Mouse (Mus musculus) cerebellum, adult 2 months (tissue): ENCODE results near the gene Fn1. TPM values are rescaled to one million over a fixed set of nuclear protein-coding genes. Genes with fewer than 3 reads are reported as not detected.

Source experiments
- DNase-seq, 2 experiments: peaks; one replicate each; pipeline ENCODE4 v3.0.0; 2021
- H3K27ac ChIP-seq: fragments of 200-500 bp; 2 replicates; pipeline ENCODE4 v1.5.1; 2012; ENCODE audit warnings: low read length, control low read depth, inconsistent platforms; ENCODE audit not compliant: insufficient read depth
- H3K27me3 ChIP-seq: fragments of 200-500 bp; 2 replicates; pipeline ENCODE4 v1.6.1; 2012; ENCODE audit warnings: inconsistent platforms, mild to moderate bottlenecking, low read length, moderate library complexity; ENCODE audit not compliant: control insufficient read depth, insufficient read depth
- H3K4me1 ChIP-seq: fragments of 200-500 bp; 2 replicates; pipeline ENCODE4 v1.6.1; 2011; ENCODE audit warnings: low read length; ENCODE audit not compliant: control insufficient read depth, insufficient read depth
- H3K4me3 ChIP-seq: fragments of 200-500 bp; replicated peaks from 2 replicates; pipeline ENCODE3; 2011; ENCODE audit warnings: mild to moderate bottlenecking, low read depth, low read length, control low read depth; ENCODE audit not compliant: insufficient read depth
- CTCF ChIP-seq: fragments of 200-500 bp; IDR thresholded peaks from 2 replicates; pipeline ENCODE4 v1.5.1; 2011; ENCODE audit warnings: low read depth, mild to moderate bottlenecking, control low read depth, low read length, moderate library complexity, borderline replicate concordance; ENCODE audit not compliant: insufficient read depth
- POLR2A ChIP-seq: fragments of 200-500 bp; IDR thresholded peaks from 2 replicates; pipeline ENCODE4 v1.6.1; 2011; ENCODE audit warnings: low read length, control low read depth, borderline replicate concordance; ENCODE audit not compliant: insufficient read depth
- WGBS: fragments of 180-500 bp; shearing (Covaris S2); methylation state at CpG from one replicate; pipeline ENCODE4 v1.1.7; 2018; 5-methylcytosine and 5-hydroxymethylcytosine counted together
- polyA plus RNA-seq: library from polyadenylated mRNA; depleted of rRNA; stranded (reverse); fragments of >200 nt; gene quantifications from 2 replicates; pipeline ENCODE4 v1.2.3, GENCODE M21; 2012

The Fn1 gene
- polyA plus RNA-seq, 1 experiment = 25.5 TPM

GRCm38 (mm10) chr1:71646774-71647173 lies 6.2 kb downstream of the Fn1 start:
- Histone ChIP-seq H3K4me1 (no peaks in the 10 kb centered on the region), H3K27ac (no peak overlapping the region), H3K4me3 (no peak overlapping the region), H3K27me3 (no peaks in the 10 kb centered on the region)
- TF ChIP-seq POLR2A (no peak), CTCF (no peak)
- no peak for DNase-seq
- WGBS = 90% methylated on average over 5 of the region's 5 CpGs

GRCm38 (mm10) chr1:71645999-71646398 lies 7.0 kb downstream of the Fn1 start:
- Histone ChIP-seq H3K27ac (no peak overlapping the region), H3K4me1 (no peaks in the 10 kb centered on the region), H3K4me3 (no peak overlapping the region), H3K27me3 (no peaks in the 10 kb centered on the region)
- TF ChIP-seq CTCF (no peak), POLR2A (no peak)
- 70% methylated on average over 3 of the region's 3 CpGs for WGBS
- DNase-seq = no peak

- DNase-seq = no peak
- no peaks in the 10 kb centered on the region for H3K4me1 ChIP-seq
- H3K27me3 ChIP-seq = no peaks in the 10 kb centered on the region
- no peak overlapping the region for H3K4me3 ChIP-seq
- TF ChIP-seq CTCF (no peak), POLR2A (no peak)
- H3K27ac ChIP-seq = no peak overlapping the region
- 96% methylated on average over 13 of the region's 13 CpGs for WGBS
These were observed 7.5 kb downstream of the Fn1 start for GRCm38 (mm10) chr1:71645466-71645865.

GRCm38 (mm10) chr1:71642794-71643193 lies 10.2 kb downstream of the Fn1 start:
- DNase-seq = no peak
- WGBS = 73% methylated on average over 10 of the region's 10 CpGs
- TF ChIP-seq CTCF = no peak
- TF ChIP-seq POLR2A = no peak
- Histone ChIP-seq H3K27ac (no peak overlapping the region), H3K4me1 (no peaks in the 10 kb centered on the region), H3K27me3 (no peaks in the 10 kb centered on the region), H3K4me3 (no peak overlapping the region)

- H3K4me1 ChIP-seq = no peaks in the 10 kb centered on the region
- no peaks in the 10 kb centered on the region for H3K27me3 ChIP-seq
- H3K4me3 ChIP-seq = no peak overlapping the region
- H3K27ac ChIP-seq = no peak overlapping the region
- 91% methylated on average over 11 of the region's 11 CpGs for WGBS
- TF ChIP-seq CTCF = no peak
- TF ChIP-seq POLR2A = no peak
- DNase-seq = no peak
These were observed 11.8 kb downstream of the Fn1 start for GRCm38 (mm10) chr1:71641206-71641605.

- WGBS = 92% methylated on average over 8 of the region's 8 CpGs
- no peak for DNase-seq
- H3K27me3 ChIP-seq = no peaks in the 10 kb centered on the region
- H3K4me1 ChIP-seq = no peaks in the 10 kb centered on the region
- no peak overlapping the region for H3K4me3 ChIP-seq
- no peak overlapping the region for H3K27ac ChIP-seq
- TF ChIP-seq POLR2A = no peak
- TF ChIP-seq CTCF = no peak
These were observed 12.8 kb downstream of the Fn1 start for GRCm38 (mm10) chr1:71640157-71640556.

GRCm38 (mm10) chr1:71636665-71637064 lies 16.3 kb downstream of the Fn1 start:
- H3K4me1 ChIP-seq = no peaks in the 10 kb centered on the region
- H3K4me3 ChIP-seq = no peak overlapping the region
- DNase-seq = no peak
- TF ChIP-seq CTCF (no peak), POLR2A (no peak)
- 95% methylated on average over 4 of the region's 4 CpGs for WGBS
- H3K27ac ChIP-seq = no peak overlapping the region
- H3K27me3 ChIP-seq = no peaks in the 10 kb centered on the region

GRCm38 (mm10) chr1:71636116-71636515 lies 16.9 kb downstream of the Fn1 start:
- no peak for TF ChIP-seq POLR2A
- no peak for TF ChIP-seq CTCF
- Histone ChIP-seq H3K4me3 (no peak overlapping the region), H3K27ac (no peak overlapping the region), H3K27me3 (no peaks in the 10 kb centered on the region), H3K4me1 (no peaks in the 10 kb centered on the region)
- DNase-seq = no peak
- WGBS = 94% methylated on average over 5 of the region's 5 CpGs
